Mouse (Mus musculus): ENCODE data around the gene Tedc1. TPM values are rescaled to one million over a fixed set of nuclear protein-coding genes. Genes with fewer than 3 reads are reported as not detected.

The Tedc1 gene
- polyA plus RNA-seq, 1 experiment from 2014 or later = 11.0 TPM

DNA sequence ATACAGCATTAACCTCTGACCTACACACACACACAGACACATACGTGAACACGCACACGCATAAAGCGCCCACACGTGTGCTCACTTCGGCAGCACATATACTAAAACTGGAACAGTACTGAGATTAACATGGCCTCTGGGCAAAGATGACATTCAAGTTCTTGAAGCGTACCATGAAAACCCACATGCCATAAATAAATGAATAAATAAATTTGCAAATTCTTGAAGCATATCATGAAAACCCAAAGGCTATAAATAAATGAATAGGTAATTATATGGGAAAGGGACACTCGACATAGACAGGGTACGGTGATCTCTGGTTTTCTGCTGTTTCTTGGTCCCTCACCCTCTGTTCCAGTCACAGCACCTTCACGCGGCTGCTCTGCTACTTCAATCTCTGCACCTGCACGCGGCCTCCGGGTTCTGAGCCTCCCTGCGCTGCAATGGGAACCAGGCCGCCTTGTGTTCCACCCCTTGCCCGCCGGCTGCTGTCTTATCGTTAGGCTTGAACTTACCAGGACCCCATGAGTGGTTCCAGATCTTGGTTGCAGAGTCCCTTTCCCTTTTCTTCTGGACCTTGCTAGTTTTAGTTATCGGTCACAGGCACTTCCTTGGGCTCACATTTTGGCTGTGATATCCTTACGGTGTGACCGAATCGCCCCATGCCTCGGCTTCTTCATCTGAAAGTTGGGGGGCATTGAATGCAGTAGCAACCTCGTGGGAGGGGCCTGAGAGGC, 58.0 kb downstream of the Tedc1 start:
- no peaks in the 10 kb centered on the region for H3K36me3 ChIP-seq (ENCODE audit: control insufficient read depth, insufficient read depth, low read length)
- 87% methylated on average over 25 of the region's 25 CpGs for WGBS
- H3K4me1 ChIP-seq (ENCODE audit: control insufficient read depth, insufficient read depth, low read length) = no peaks in the 10 kb centered on the region
- no peak overlapping the region for H3K4me2 ChIP-seq (ENCODE audit: low read length)
- H3K9ac ChIP-seq (ENCODE audit: low read depth, low read length) = no peak overlapping the region
- ATAC-seq = no peak
- H3K27me3 ChIP-seq (ENCODE audit: control insufficient read depth, insufficient read depth, low read depth, low read length) = no peaks in the 10 kb centered on the region
- H3K9me3 ChIP-seq (replicated peaks; ENCODE audit: control insufficient read depth, low read length, poor library complexity, severe bottlenecking) = no peaks in the 10 kb centered on the region
- H3K27ac ChIP-seq (ENCODE audit: low read length) = no peak overlapping the region
- H3K4me3 ChIP-seq (ENCODE audit: low read depth, low read length) = no peak overlapping the region

DNA sequence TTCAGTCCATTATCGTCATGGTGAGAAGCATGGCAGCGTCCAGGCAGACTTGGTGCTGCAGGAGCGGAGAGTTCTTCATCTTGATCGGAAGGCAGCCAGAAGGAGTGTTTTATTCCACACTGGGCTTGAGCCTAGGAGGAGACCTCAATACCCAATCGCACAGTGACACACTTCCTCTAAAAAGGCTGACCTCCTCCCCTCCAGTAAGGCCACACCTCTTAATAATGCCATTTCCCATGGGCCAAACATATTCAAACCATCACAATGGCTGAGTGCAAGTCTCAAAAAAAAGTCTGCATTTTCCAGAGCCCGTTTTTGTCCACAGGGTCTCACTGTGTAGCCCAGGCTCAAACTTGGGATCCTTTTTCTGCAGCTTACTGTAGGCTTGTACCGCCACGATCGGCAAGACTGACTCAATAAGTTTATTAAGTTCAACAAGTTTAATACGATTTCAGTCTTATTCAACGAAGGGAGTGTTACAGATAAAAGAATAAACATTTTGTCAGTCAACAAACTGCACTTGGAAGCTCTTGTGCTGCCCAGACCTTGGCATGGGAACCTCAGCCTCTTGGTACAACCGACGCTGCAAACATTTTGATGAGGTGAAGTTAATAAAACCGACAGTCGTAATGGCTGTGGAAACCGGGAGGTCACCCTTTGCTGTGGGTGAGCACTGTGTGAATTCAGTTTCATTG, 58.9 kb downstream of the Tedc1 start:
- H3K27ac ChIP-seq (ENCODE audit: low read length) = no peak overlapping the region
- WGBS = 86% methylated on average over 16 of the region's 16 CpGs
- no peaks in the 10 kb centered on the region for H3K9me3 ChIP-seq (replicated peaks; ENCODE audit: control insufficient read depth, low read length, poor library complexity, severe bottlenecking)
- H3K4me1 ChIP-seq (ENCODE audit: control insufficient read depth, insufficient read depth, low read length) = no peaks in the 10 kb centered on the region
- no peak overlapping the region for H3K9ac ChIP-seq (ENCODE audit: low read depth, low read length)
- no peak overlapping the region for H3K4me3 ChIP-seq (ENCODE audit: low read depth, low read length)
- no peak for ATAC-seq
- no peaks in the 10 kb centered on the region for H3K36me3 ChIP-seq (ENCODE audit: control insufficient read depth, insufficient read depth, low read length)
- no peak overlapping the region for H3K4me2 ChIP-seq (ENCODE audit: low read length)
- H3K27me3 ChIP-seq (ENCODE audit: control insufficient read depth, insufficient read depth, low read depth, low read length) = no peaks in the 10 kb centered on the region

Other genes starting within 250 kb of the Tedc1 start
- gene Jag2, start 226.6 kb upstream of the Tedc1 start, polyA plus RNA-seq (2015; fragmentation: Nextera tagmentation; extraction: Ambion mirVana) = 10.4 and 14.8 TPM in 2 replicates
- 48.0 and 53.1 TPM in 2 replicates for gene Nudt14, start 214.3 kb upstream of the Tedc1 start, polyA plus RNA-seq (2015; fragmentation: Nextera tagmentation; extraction: Ambion mirVana)
- gene Btbd6, start 179.9 kb upstream of the Tedc1 start, polyA plus RNA-seq (2015; fragmentation: Nextera tagmentation; extraction: Ambion mirVana) = 55.5 and 58.8 TPM in 2 replicates
- 44.2 and 46.5 TPM in 2 replicates for gene Brf1, start 155.7 kb upstream of the Tedc1 start, polyA plus RNA-seq (2015; fragmentation: Nextera tagmentation; extraction: Ambion mirVana)
- 27.6 and 32.3 TPM in 2 replicates for gene Pacs2, start 141.9 kb upstream of the Tedc1 start, polyA plus RNA-seq (2015; fragmentation: Nextera tagmentation; extraction: Ambion mirVana)
- gene Tex22, start 81.9 kb upstream of the Tedc1 start, polyA plus RNA-seq (2015; fragmentation: Nextera tagmentation; extraction: Ambion mirVana) = not detected in 2 replicates
- 14.4 and 15.9 TPM in 2 replicates for gene Mta1, start 58.1 kb upstream of the Tedc1 start, polyA plus RNA-seq (2015; fragmentation: Nextera tagmentation; extraction: Ambion mirVana)
- gene Crip2, start 16.2 kb upstream of the Tedc1 start, polyA plus RNA-seq (2015; fragmentation: Nextera tagmentation; extraction: Ambion mirVana) = 369 and 395 TPM in 2 replicates
- gene Crip1, start 10.1 kb upstream of the Tedc1 start, polyA plus RNA-seq (2015; fragmentation: Nextera tagmentation; extraction: Ambion mirVana) = 16.8 and 23.3 TPM in 2 replicates
- 47.2 and 50.3 TPM in 2 replicates for gene Tmem121, start 29.5 kb downstream of the Tedc1 start, polyA plus RNA-seq (2015; fragmentation: Nextera tagmentation; extraction: Ambion mirVana)